Mouse (Mus musculus): ENCODE measurements around the gene Dot1l. TPM values are rescaled to one million over a fixed set of nuclear protein-coding genes. Genes with fewer than 3 reads are reported as not detected.

Gene Dot1l
- total RNA-seq (2015; ENCODE audit: low replicate concordance), result 69.6 and 105 TPM in 2 replicates
- 51.7 and 61.7 TPM in 2 replicates for total RNA-seq (2017; ENCODE audit: low replicate concordance)

- ATAC-seq (replicated peaks; ENCODE audit: low FRiP score, poor library complexity, severe bottlenecking), result peak; percentile 86
These were observed at the start of gene Dot1l for GRCm38 (mm10) chr10:80754594-80755290. TSS of gene Dot1l (plus strand) at chr10:80755206.

- ATAC-seq (replicated peaks; ENCODE audit: low FRiP score, poor library complexity, severe bottlenecking), result no peak
These were observed 49.5 kb upstream of the Dot1l start for GRCm38 (mm10) chr10:80705479-80705878.

- ATAC-seq (replicated peaks; ENCODE audit: low FRiP score, poor library complexity, severe bottlenecking), result no peak
These were observed 44.2 kb upstream of the Dot1l start for GRCm38 (mm10) chr10:80710834-80711233.

- ATAC-seq (replicated peaks; ENCODE audit: low FRiP score, poor library complexity, severe bottlenecking), result no peak
These were observed 37.7 kb upstream of the Dot1l start for GRCm38 (mm10) chr10:80717281-80717680.

- ATAC-seq (replicated peaks; ENCODE audit: low FRiP score, poor library complexity, severe bottlenecking), result no peak
These were observed 27.5 kb upstream of the Dot1l start for GRCm38 (mm10) chr10:80727369-80728127.

- no peak for ATAC-seq (replicated peaks; ENCODE audit: low FRiP score, poor library complexity, severe bottlenecking)
These were observed 22.4 kb upstream of the Dot1l start for GRCm38 (mm10) chr10:80732611-80733101.

GRCm38 (mm10) chr10:80736731-80737130, 18.3 kb upstream of the Dot1l start:
- ATAC-seq (replicated peaks; ENCODE audit: low FRiP score, poor library complexity, severe bottlenecking), result no peak

GRCm38 (mm10) chr10:80738657-80739056, 16.3 kb upstream of the Dot1l start:
- ATAC-seq (replicated peaks; ENCODE audit: low FRiP score, poor library complexity, severe bottlenecking), result no peak

- ATAC-seq (replicated peaks; ENCODE audit: low FRiP score, poor library complexity, severe bottlenecking), result no peak
These were observed 13.9 kb upstream of the Dot1l start for GRCm38 (mm10) chr10:80741146-80741545.

- ATAC-seq (replicated peaks; ENCODE audit: low FRiP score, poor library complexity, severe bottlenecking), result no peak
These were observed 13.3 kb upstream of the Dot1l start for GRCm38 (mm10) chr10:80741634-80742179.

- ATAC-seq (replicated peaks; ENCODE audit: low FRiP score, poor library complexity, severe bottlenecking), result peak; percentile 96
These were observed 12.6 kb upstream of the Dot1l start, which contains the start of gene Ap3d1 for GRCm38 (mm10) chr10:80742180-80742978. TSS of gene Ap3d1 (minus strand) at chr10:80742264.

- ATAC-seq (replicated peaks; ENCODE audit: low FRiP score, poor library complexity, severe bottlenecking), result peak; percentile 73
These were observed 10.7 kb upstream of the Dot1l start for GRCm38 (mm10) chr10:80744262-80744661.

GRCm38 (mm10) chr10:80747410-80747809, 7.6 kb upstream of the Dot1l start:
- ATAC-seq (replicated peaks; ENCODE audit: low FRiP score, poor library complexity, severe bottlenecking), result peak; percentile 69

GRCm38 (mm10) chr10:80748609-80749008, 6.4 kb upstream of the Dot1l start:
- no peak for ATAC-seq (replicated peaks; ENCODE audit: low FRiP score, poor library complexity, severe bottlenecking)

- no peak for ATAC-seq (replicated peaks; ENCODE audit: low FRiP score, poor library complexity, severe bottlenecking)
These were observed 3.7 kb upstream of the Dot1l start for GRCm38 (mm10) chr10:80751188-80751832.

- ATAC-seq (replicated peaks; ENCODE audit: low FRiP score, poor library complexity, severe bottlenecking), result peak; percentile 16; the same call in 1 of the 2 replicates
These were observed 2.9 kb upstream of the Dot1l start for GRCm38 (mm10) chr10:80752079-80752625.

- ATAC-seq (replicated peaks; ENCODE audit: low FRiP score, poor library complexity, severe bottlenecking), result peak; percentile 37
These were observed 447 bp downstream of the Dot1l start for GRCm38 (mm10) chr10:80755291-80756015.

- no peak for ATAC-seq (replicated peaks; ENCODE audit: low FRiP score, poor library complexity, severe bottlenecking)
These were observed 1.1 kb downstream of the Dot1l start for GRCm38 (mm10) chr10:80756099-80756498.

All from erythroid progenitor cell, adult 5-6 weeks (primary cell).